Mouse (Mus musculus): ENCODE data around the gene Acvrl1. TPM values are rescaled to one million over a fixed set of nuclear protein-coding genes. Genes with fewer than 3 reads are reported as not detected.

Acvrl1 gene
- total and polyA plus RNA-seq, 2 experiments from 2014 or later, result 5.8 to 10.7 TPM

GRCm38 (mm10) chr15:101132761-101133160 is 4.4 kb downstream of the Acvrl1 start:
- no peak overlapping the region for H3K27ac ChIP-seq (ENCODE audit: low read depth, low read length)
- DNase-seq, result no peak
- no peak overlapping the region for H3K9ac ChIP-seq
- no peak for ATAC-seq
- H3K36me3 ChIP-seq (ENCODE audit: insufficient read depth), result no peaks in the 10 kb centered on the region
- 87% methylated on average over 6 of the region's 6 CpGs for WGBS
- H3K9me3 ChIP-seq (ENCODE audit: low read length), result no peaks in the 10 kb centered on the region
- TF ChIP-seq CTCF (IDR thresholded peaks at IDR 0.05; ENCODE audit: low read depth), result no peak
- no peak overlapping the region for H3K4me3 ChIP-seq (ENCODE audit: low read depth, low read length)
- no peak overlapping the region for H3K4me2 ChIP-seq (ENCODE audit: low read depth)
- H3K4me1 ChIP-seq (ENCODE audit: insufficient read depth), result no peaks in the 10 kb centered on the region
- H3K27me3 ChIP-seq (ENCODE audit: insufficient read depth, low read length), result peaks cover 22% of the 10 kb centered on the region

DNA sequence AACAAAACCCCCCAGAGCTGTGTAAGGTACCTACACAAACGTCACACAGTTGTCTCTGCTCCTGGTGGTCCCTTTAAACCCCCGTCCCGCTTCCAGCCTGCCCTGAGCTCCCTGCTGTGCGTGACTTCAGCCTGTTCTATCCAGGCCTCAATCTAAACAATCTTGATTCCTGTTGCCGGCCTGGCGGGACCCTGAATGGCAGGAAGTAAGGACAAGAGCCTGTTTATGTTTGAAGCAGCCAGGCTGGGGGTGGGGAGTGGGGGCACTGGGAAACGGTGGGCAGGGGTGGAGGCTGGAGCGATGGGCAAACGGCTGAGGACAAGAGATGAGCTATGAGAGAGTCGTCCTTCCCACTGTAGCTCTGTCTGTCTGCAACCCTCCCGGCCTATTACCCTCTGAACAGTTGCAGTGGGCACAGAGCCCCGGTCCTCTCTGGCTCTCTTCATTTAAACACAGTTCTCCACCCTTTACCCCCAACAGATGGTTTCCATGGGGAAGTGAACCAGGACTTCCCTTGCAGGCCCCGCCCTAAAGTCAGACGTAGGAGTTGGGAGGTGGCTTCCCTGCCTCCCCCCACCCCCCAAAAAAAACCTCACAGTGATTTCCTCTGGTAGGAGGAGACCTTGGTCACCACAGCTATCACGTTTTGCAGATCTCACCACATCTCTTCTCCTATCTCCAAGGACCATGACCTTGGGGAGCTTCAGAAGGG is 5.8 kb downstream of the Acvrl1 start:
- ATAC-seq, result peak; percentile 36
- DNase-seq, result no peak
- Histone ChIP-seq H3K27me3 (ENCODE audit: insufficient read depth, low read length) (peaks cover 16% of the 10 kb centered on the region), H3K4me1 (ENCODE audit: insufficient read depth) (no peaks in the 10 kb centered on the region), H3K4me3 (ENCODE audit: low read depth, low read length) (no peak overlapping the region), H3K4me2 (ENCODE audit: low read depth) (0 out of 2 replicates have a peak overlapping the region, but pooled peaks have one; percentile 13), H3K9ac (no peak overlapping the region), H3K9me3 (ENCODE audit: low read length) (no peaks in the 10 kb centered on the region), H3K36me3 (ENCODE audit: insufficient read depth) (no peaks in the 10 kb centered on the region), H3K27ac (ENCODE audit: low read depth, low read length) (no peak overlapping the region)
- no peak for TF ChIP-seq CTCF (IDR thresholded peaks at IDR 0.05; ENCODE audit: low read depth)
- 30% methylated on average over 15 of the region's 15 CpGs for WGBS

DNA sequence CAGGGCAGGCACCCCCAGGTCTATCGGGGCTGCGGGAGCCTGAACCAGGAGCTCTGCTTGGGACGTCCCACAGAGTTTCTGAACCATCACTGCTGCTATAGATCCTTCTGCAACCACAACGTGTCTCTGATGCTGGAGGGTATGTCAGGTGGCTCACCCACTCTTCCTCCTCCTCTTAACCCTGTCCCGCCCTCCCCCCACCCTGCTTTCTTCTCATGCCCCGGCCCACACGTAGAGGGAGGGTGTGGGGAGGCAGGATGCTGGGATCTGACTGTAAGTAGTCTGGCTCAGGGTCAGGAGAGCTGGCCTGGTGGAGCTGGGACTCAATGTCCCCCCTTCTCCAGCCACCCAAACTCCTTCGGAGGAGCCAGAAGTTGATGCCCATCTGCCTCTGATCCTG is 7.1 kb downstream of the Acvrl1 start:
- Histone ChIP-seq H3K27ac (ENCODE audit: low read depth, low read length) (no peak overlapping the region), H3K36me3 (ENCODE audit: insufficient read depth) (no peaks in the 10 kb centered on the region), H3K4me1 (ENCODE audit: insufficient read depth) (0 out of 2 replicates have a peak, but pooled peaks cover 7% of the 10 kb centered on the region), H3K9me3 (ENCODE audit: low read length) (no peaks in the 10 kb centered on the region), H3K4me2 (ENCODE audit: low read depth) (no peak overlapping the region), H3K27me3 (ENCODE audit: insufficient read depth, low read length) (peaks cover 8% of the 10 kb centered on the region; the same call in 1 of the 2 replicates), H3K4me3 (ENCODE audit: low read depth, low read length) (no peak overlapping the region), H3K9ac (no peak overlapping the region)
- DNase-seq (no peak), ATAC-seq (no peak)
- TF ChIP-seq CTCF (IDR thresholded peaks at IDR 0.05; ENCODE audit: low read depth), result no peak
- 71% methylated on average over 8 of the region's 8 CpGs for WGBS

- no peak for TF ChIP-seq CTCF (IDR thresholded peaks at IDR 0.05; ENCODE audit: low read depth)
- no peaks in the 10 kb centered on the region for H3K27me3 ChIP-seq (ENCODE audit: insufficient read depth, low read length)
- H3K4me3 ChIP-seq (ENCODE audit: low read depth, low read length), result no peak overlapping the region
- DNase-seq (no peak), ATAC-seq (no peak)
- no peak overlapping the region for H3K9ac ChIP-seq
- no peaks in the 10 kb centered on the region for H3K9me3 ChIP-seq (ENCODE audit: low read length)
- H3K36me3 ChIP-seq (ENCODE audit: insufficient read depth), result no peaks in the 10 kb centered on the region
- no peak overlapping the region for H3K27ac ChIP-seq (ENCODE audit: low read depth, low read length)
- no peak overlapping the region for H3K4me2 ChIP-seq (ENCODE audit: low read depth)
- 0 out of 2 replicates have a peak, but pooled peaks cover 8% of the 10 kb centered on the region for H3K4me1 ChIP-seq (ENCODE audit: insufficient read depth)
- WGBS, result 85% methylated on average over 11 of the region's 11 CpGs
Measured at GRCm38 (mm10) chr15:101137455-101137854, 9.1 kb downstream of the Acvrl1 start.

- Histone ChIP-seq H3K27me3 (ENCODE audit: insufficient read depth, low read length) (no peaks in the 10 kb centered on the region), H3K9ac (no peak overlapping the region), H3K4me1 (ENCODE audit: insufficient read depth) (0 out of 2 replicates have a peak, but pooled peaks cover 8% of the 10 kb centered on the region), H3K9me3 (ENCODE audit: low read length) (no peaks in the 10 kb centered on the region), H3K4me2 (ENCODE audit: low read depth) (no peak overlapping the region), H3K4me3 (ENCODE audit: low read depth, low read length) (no peak overlapping the region), H3K27ac (ENCODE audit: low read depth, low read length) (no peak overlapping the region), H3K36me3 (ENCODE audit: insufficient read depth) (no peaks in the 10 kb centered on the region)
- WGBS, result 86% methylated on average over 3 of the region's 3 CpGs
- ATAC-seq (no peak), DNase-seq (no peak)
- no peak for TF ChIP-seq CTCF (IDR thresholded peaks at IDR 0.05; ENCODE audit: low read depth)
Measured at GRCm38 (mm10) chr15:101138675-101139074, 10.4 kb downstream of the Acvrl1 start.

GRCm38 (mm10) chr15:101139885-101140284 is 11.6 kb downstream of the Acvrl1 start:
- H3K9ac ChIP-seq, result no peak overlapping the region
- 15% methylated on average over 12 of the region's 12 CpGs for WGBS

GRCm38 (mm10) chr15:101140587-101140986 is 12.3 kb downstream of the Acvrl1 start:
- peak; percentile 18 for DNase-seq
- H3K4me2 ChIP-seq (ENCODE audit: low read depth), result no peak overlapping the region
- H3K27me3 ChIP-seq (ENCODE audit: insufficient read depth, low read length), result no peaks in the 10 kb centered on the region
- no peak overlapping the region for H3K9ac ChIP-seq
- no peak overlapping the region for H3K27ac ChIP-seq (ENCODE audit: low read depth, low read length)
- no peak for TF ChIP-seq CTCF (IDR thresholded peaks at IDR 0.05; ENCODE audit: low read depth)
- no peaks in the 10 kb centered on the region for H3K9me3 ChIP-seq (ENCODE audit: low read length)
- H3K4me3 ChIP-seq (ENCODE audit: low read depth, low read length), result no peak overlapping the region
- 0 out of 2 replicates have a peak, but pooled peaks cover 9% of the 10 kb centered on the region for H3K4me1 ChIP-seq (ENCODE audit: insufficient read depth)
- 59% methylated on average over 6 of the region's 6 CpGs for WGBS
- no peak for ATAC-seq
- H3K36me3 ChIP-seq (ENCODE audit: insufficient read depth), result no peaks in the 10 kb centered on the region

More at GRCm38 (mm10) chr15:101139885-101140284, 11.6 kb downstream of the Acvrl1 start:
- DNase-seq, result peak; percentile 35
- Histone ChIP-seq H3K27ac (ENCODE audit: low read depth, low read length) (no peak overlapping the region), H3K9me3 (ENCODE audit: low read length) (no peaks in the 10 kb centered on the region), H3K36me3 (ENCODE audit: insufficient read depth) (no peaks in the 10 kb centered on the region), H3K4me2 (ENCODE audit: low read depth) (no peak overlapping the region), H3K27me3 (ENCODE audit: insufficient read depth, low read length) (no peaks in the 10 kb centered on the region), H3K4me3 (ENCODE audit: low read depth, low read length) (no peak overlapping the region), H3K4me1 (ENCODE audit: insufficient read depth) (0 out of 2 replicates have a peak, but pooled peaks cover 8% of the 10 kb centered on the region)
- no peak for TF ChIP-seq CTCF (IDR thresholded peaks at IDR 0.05; ENCODE audit: low read depth)
- peak; percentile 46 for ATAC-seq
